Mouse (Mus musculus) embryonic fibroblast, embryonic 13.5 days (primary cell): ENCODE measurements around the gene Rhoc.

Source experiments
- CTCF ChIP-seq: IDR thresholded peaks from 2 replicates; pipeline ENCODE4 v1.5.1; 2011; ENCODE audit warnings: mild to moderate bottlenecking, control low read depth, low read length, moderate library complexity, borderline replicate concordance; ENCODE audit not compliant: insufficient read depth
- POLR2A ChIP-seq: IDR thresholded peaks from 2 replicates; pipeline ENCODE4 v1.6.1; 2011; ENCODE audit warnings: low read depth, mild to moderate bottlenecking, control low read depth, low read length, moderate library complexity

- TF ChIP-seq POLR2A (no peak; the same call in 1 of the 2 replicates), CTCF (no peak)
Observed at GRCm38 (mm10) chr3:104817481-104817990, 29.4 kb downstream of the Rhoc start.
